Mouse (Mus musculus) spleen, postnatal 0 days (tissue): ENCODE results near the gene Abcd2. TPM values are rescaled to one million over a fixed set of nuclear protein-coding genes. Genes with fewer than 3 reads are reported as not detected.

Source experiments
- polyA plus RNA-seq: library from polyadenylated mRNA; unstranded; fragments of >200 nt; fragmentation: Nextera tagmentation; extraction: Ambion mirVana; gene quantifications from 2 replicates; pipeline ENCODE4 v1.2.1, GENCODE M21; 2015

Abcd2 gene
- polyA plus RNA-seq = 5.4 and 6.4 TPM in 2 replicates

DNA sequence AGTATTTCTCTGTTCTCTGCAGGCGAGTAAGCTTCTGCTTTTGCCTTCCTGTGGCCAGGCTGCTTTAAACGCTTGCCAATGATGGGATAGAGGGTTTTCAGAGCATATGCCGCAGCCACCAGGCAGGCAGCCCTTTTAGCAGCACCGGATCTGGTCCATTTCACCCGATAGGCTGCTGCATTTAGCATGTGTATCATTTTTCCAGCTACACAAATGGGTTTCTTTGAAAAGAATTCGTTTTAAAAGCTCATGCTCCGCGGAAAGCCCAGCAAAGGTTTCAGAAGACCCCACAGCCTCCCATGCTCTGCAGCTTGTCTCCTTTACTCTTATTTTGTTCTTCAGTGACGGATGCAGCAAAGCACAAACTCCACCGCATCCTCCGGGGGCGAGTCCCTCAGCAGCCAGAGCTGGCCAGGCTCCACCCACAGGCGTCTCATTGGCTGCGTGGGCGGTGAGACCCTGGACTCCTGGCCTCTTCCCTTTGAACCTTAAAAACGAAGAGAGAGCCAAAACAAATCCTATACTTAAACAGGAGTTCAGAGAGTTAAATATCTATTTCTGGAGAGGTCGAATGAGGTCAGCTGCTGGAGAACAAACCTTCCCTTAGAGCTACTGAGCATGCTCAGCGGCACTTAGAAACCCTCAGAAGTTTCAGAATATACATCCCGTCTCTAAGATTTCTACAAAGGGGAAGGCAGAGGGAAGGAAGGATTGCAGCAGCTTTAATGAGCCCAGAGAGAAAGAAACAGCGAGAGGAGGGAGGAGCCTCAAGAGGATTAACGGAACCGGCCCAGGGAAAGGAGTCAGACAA, at the start of gene Abcd2:
Abcd2 (minus strand) TSS at position 388 of the 811 bp plus-strand sequence.

GRCm38 (mm10) chr15:91199256-91199905, 7.8 kb upstream of the Abcd2 start, which contains the start of gene CN725425:
Gene CN725425 (plus strand): TSS chr15:91199494.

Other genes starting within 250 kb of the Abcd2 start
- 0.80 and 0.82 TPM in 2 replicates for gene Kif21a, start 141.9 kb downstream of the Abcd2 start, polyA plus RNA-seq
- 0.08 TPM in 2 replicates for gene CN725425, start 7.7 kb upstream of the Abcd2 start, polyA plus RNA-seq